Mouse (Mus musculus) forebrain, embryonic 10.5 days (tissue): ENCODE data around the gene Tmem125. TPM values are rescaled to one million over a fixed set of nuclear protein-coding genes. Genes with fewer than 3 reads are reported as not detected.

Experiments used
- DNase-seq: peaks from one replicate; pipeline ENCODE4 v3.0.0-alpha.2; 2017; ENCODE audit warnings: low spot score; ENCODE audit errors: extremely low spot score
- H3K27ac ChIP-seq: fragments of 300-500 bp; sonication (generic); 2 replicates; pipeline ENCODE4 v1.5.1; 2016; ENCODE audit warnings: mild to moderate bottlenecking
- H3K27me3 ChIP-seq: fragments of 300-500 bp; sonication (generic); 2 replicates; pipeline ENCODE4 v1.6.1; 2016; ENCODE audit warnings: mild to moderate bottlenecking; ENCODE audit not compliant: poor library complexity, severe bottlenecking
- H3K36me3 ChIP-seq: fragments of 300-500 bp; sonication (generic); replicated peaks from 2 replicates; pipeline ENCODE4 v1.6.1; 2016; ENCODE audit warnings: mild to moderate bottlenecking, moderate library complexity
- H3K4me1 ChIP-seq: fragments of 300-500 bp; sonication (generic); 2 replicates; pipeline ENCODE4 v1.6.1; 2016
- H3K4me3 ChIP-seq: fragments of 300-500 bp; sonication (generic); 2 replicates; pipeline ENCODE4 v1.5.1; 2016; ENCODE audit warnings: mild to moderate bottlenecking, moderate library complexity
- H3K9me3 ChIP-seq: fragments of 300-500 bp; sonication (generic); 2 replicates; pipeline ENCODE4 v1.6.1; 2016; ENCODE audit warnings: mild to moderate bottlenecking, moderate library complexity
- WGBS: fragments of 180-500 bp; shearing (Covaris S2); methylation state at CpG from one replicate; pipeline ENCODE4 v1.1.7; 2016; 5-methylcytosine and 5-hydroxymethylcytosine counted together
- polyA plus RNA-seq: library from polyadenylated mRNA; unstranded; fragments of >200 nt; fragmentation: Nextera tagmentation; extraction: Ambion mirVana; gene quantifications from 2 replicates; pipeline ENCODE4 v1.2.1, GENCODE M21; 2016

The Tmem125 gene
- polyA plus RNA-seq, 1 experiment from 2014 or later, result 0.68 TPM

- no peak overlapping the region for H3K27ac ChIP-seq
- no peak overlapping the region for H3K4me3 ChIP-seq
- no peaks in the 10 kb centered on the region for H3K27me3 ChIP-seq
- WGBS, result 87% methylated on average over 3 of the region's 3 CpGs
- no peaks in the 10 kb centered on the region for H3K36me3 ChIP-seq
- DNase-seq, result no peak
- H3K4me1 ChIP-seq, result peaks cover 11% of the 10 kb centered on the region
- no peaks in the 10 kb centered on the region for H3K9me3 ChIP-seq
These were observed 38.3 kb downstream of the Tmem125 start for GRCm38 (mm10) chr4:118505551-118505950.

- Histone ChIP-seq H3K27ac (no peak overlapping the region), H3K27me3 (no peaks in the 10 kb centered on the region), H3K4me1 (0 out of 2 replicates have a peak, but pooled peaks cover 4% of the 10 kb centered on the region), H3K4me3 (no peak overlapping the region), H3K9me3 (no peaks in the 10 kb centered on the region), H3K36me3 (no peaks in the 10 kb centered on the region)
- 77% methylated on average over 9 of the region's 9 CpGs for WGBS
- no peak for DNase-seq
These were observed 43.1 kb downstream of the Tmem125 start for GRCm38 (mm10) chr4:118500792-118501191.

GRCm38 (mm10) chr4:118500171-118500724, 43.6 kb downstream of the Tmem125 start:
- no peak overlapping the region for H3K27ac ChIP-seq
- no peaks in the 10 kb centered on the region for H3K9me3 ChIP-seq
- no peak overlapping the region for H3K4me3 ChIP-seq
- no peaks in the 10 kb centered on the region for H3K27me3 ChIP-seq
- 60% methylated on average over 6 of the region's 6 CpGs for WGBS
- no peaks in the 10 kb centered on the region for H3K36me3 ChIP-seq
- DNase-seq, result no peak
- 0 out of 2 replicates have a peak, but pooled peaks cover 4% of the 10 kb centered on the region for H3K4me1 ChIP-seq

Other genes starting within 250 kb of the Tmem125 start
- gene Szt2, start 134.8 kb downstream of the Tmem125 start, polyA plus RNA-seq, result 8.7 and 9.7 TPM in 2 replicates
- 171 and 178 TPM in 2 replicates for gene Med8, start 134.7 kb downstream of the Tmem125 start, polyA plus RNA-seq
- gene Elovl1, start 116.0 kb downstream of the Tmem125 start, polyA plus RNA-seq, result 42.8 and 45.5 TPM in 2 replicates
- 446 and 451 TPM in 2 replicates for gene Cdc20, start 106.7 kb downstream of the Tmem125 start, polyA plus RNA-seq
- 0.79 and 2.0 TPM in 2 replicates for gene Mpl, start 86.5 kb downstream of the Tmem125 start, polyA plus RNA-seq
- 12.8 and 13.6 TPM in 2 replicates for gene Tie1, start 54.0 kb downstream of the Tmem125 start, polyA plus RNA-seq
- 1.1 and 2.1 TPM in 2 replicates for gene 2610528J11Rik, start 17.0 kb downstream of the Tmem125 start, polyA plus RNA-seq
- gene Cfap57, start 76.7 kb upstream of the Tmem125 start, polyA plus RNA-seq, result 0.73 and 0.94 TPM in 2 replicates
- 210 and 221 TPM in 2 replicates for gene Ebna1bp2, start 76.8 kb upstream of the Tmem125 start, polyA plus RNA-seq
- gene Olfr62, start 114.9 kb upstream of the Tmem125 start, polyA plus RNA-seq, result not detected in 2 replicates
- gene Olfr1342, start 148.7 kb upstream of the Tmem125 start, polyA plus RNA-seq, result not detected in 2 replicates
- not detected in 2 replicates for gene Olfr1341, start 159.5 kb upstream of the Tmem125 start, polyA plus RNA-seq
- not detected in 2 replicates for gene Olfr1340, start 176.1 kb upstream of the Tmem125 start, polyA plus RNA-seq
- not detected in 2 replicates for gene Olfr1339, start 188.1 kb upstream of the Tmem125 start, polyA plus RNA-seq
- gene Olfr1338, start 214.7 kb upstream of the Tmem125 start, polyA plus RNA-seq, result not detected in 2 replicates
- gene Olfr1337, start 238.5 kb upstream of the Tmem125 start, polyA plus RNA-seq, result not detected in 2 replicates